Comparison of ENCODE assay signal across 7 mouse cellular contexts in genomic region chr1:156940142-156940522, GRCm38 (mm10). TPM values are rescaled to one million over a fixed set of nuclear protein-coding genes. Genes with fewer than 3 reads are reported as not detected.
DNase-seq lines count a peak whose midpoint lies in the region; ATAC-seq and TF ChIP-seq lines count a peak whose summit lies in the region.

No protein-coding gene starts in this region.

- H3K9me3 ChIP-seq in lung, embryonic 14.5 days (ENCODE audit: low read depth, low read length): no peaks in the 10 kb centered on the region
- no peaks in the 10 kb centered on the region for H3K9me3 ChIP-seq in limb, embryonic 13.5 days

- peak overlapping the region; percentile 93 for H3K4me3 ChIP-seq in lung, embryonic 14.5 days (ENCODE audit: low read depth, low read length)
- peak overlapping the region; percentile 54 for H3K4me3 ChIP-seq in embryonic fibroblast, embryonic 13.5 days (ENCODE audit: insufficient read depth, low read length)
- H3K4me3 ChIP-seq in limb, embryonic 13.5 days: peak overlapping the region; percentile 86
- peak overlapping the region; percentile 99 for H3K4me3 ChIP-seq in small intestine, adult 2 months (ENCODE audit: low read depth, low read length)

- 0 out of 2 replicates have a peak, but pooled peaks have one; percentile 5 for TF ChIP-seq CTCF in lung, embryonic 14.5 days (IDR thresholded peaks at IDR 0.05; ENCODE audit: low read depth)
- no peak for TF ChIP-seq CTCF in embryonic fibroblast, embryonic 13.5 days (IDR thresholded peaks at IDR 0.05; ENCODE audit: borderline replicate concordance, insufficient read depth, low read length)
- no peak for TF ChIP-seq CTCF in small intestine, adult 2 months (IDR thresholded peaks at IDR 0.05; ENCODE audit: extremely low read depth, insufficient read length, insufficient replicate concordance, low read depth, low read length)

- H3K36me3 ChIP-seq in lung, embryonic 14.5 days (ENCODE audit: insufficient read depth): no peaks in the 10 kb centered on the region
- no peaks in the 10 kb centered on the region for H3K36me3 ChIP-seq in limb, embryonic 13.5 days
- H3K36me3 ChIP-seq in small intestine, adult 2 months (ENCODE audit: control insufficient read depth, insufficient read depth, low read length): no peaks in the 10 kb centered on the region

- H3K4me2 ChIP-seq in lung, embryonic 14.5 days: peak overlapping the region; percentile 84
- peak overlapping the region; percentile 93 for H3K4me2 ChIP-seq in limb, embryonic 13.5 days (replicated peaks)

- TF ChIP-seq POLR2A in embryonic fibroblast, embryonic 13.5 days (IDR thresholded peaks at IDR 0.05; ENCODE audit: low read depth, low read length): no peak
- TF ChIP-seq POLR2A in small intestine, adult 2 months (IDR thresholded peaks at IDR 0.05; ENCODE audit: low read depth, low read length): no peak

- H3K27ac ChIP-seq in lung, embryonic 14.5 days (ENCODE audit: low read depth): no peak overlapping the region
- no peak overlapping the region for H3K27ac ChIP-seq in embryonic fibroblast, embryonic 13.5 days (ENCODE audit: insufficient read depth, low read length)
- no peak overlapping the region for H3K27ac ChIP-seq in limb, embryonic 13.5 days
- peak overlapping the region; percentile 89 for H3K27ac ChIP-seq in small intestine, adult 2 months (ENCODE audit: insufficient read depth, low read depth, low read length)

- no peak overlapping the region for H3K9ac ChIP-seq in lung, embryonic 14.5 days
- H3K9ac ChIP-seq in limb, embryonic 13.5 days: peak overlapping the region; percentile 87

- no peaks in the 10 kb centered on the region for H3K27me3 ChIP-seq in lung, embryonic 14.5 days (ENCODE audit: insufficient read depth, low read length)
- H3K27me3 ChIP-seq in limb, embryonic 13.5 days: peaks cover 25% of the 10 kb centered on the region
- no peaks in the 10 kb centered on the region for H3K27me3 ChIP-seq in small intestine, adult 2 months (ENCODE audit: control insufficient read depth, insufficient read depth, low read length)

- H3K4me1 ChIP-seq in lung, embryonic 14.5 days (ENCODE audit: insufficient read depth): no peaks in the 10 kb centered on the region
- H3K4me1 ChIP-seq in embryonic fibroblast, embryonic 13.5 days (ENCODE audit: control insufficient read depth, insufficient read depth, low read length): peaks cover 4% of the 10 kb centered on the region
- peaks cover 18% of the 10 kb centered on the region for H3K4me1 ChIP-seq in limb, embryonic 13.5 days
- H3K4me1 ChIP-seq in small intestine, adult 2 months (ENCODE audit: control insufficient read depth, insufficient read depth, insufficient read length, low read length): peaks cover 3% of the 10 kb centered on the region; the same call in 1 of the 2 replicates

- DNase-seq in lung, embryonic 14.5 days: no peak
- DNase-seq in lung, postnatal 25 days (ENCODE audit: low spot score): no peak
- DNase-seq in cerebellum, adult 11-12 months: no peak
- no peak for DNase-seq in embryo, embryonic 9.5 days (ENCODE audit: extremely low spot score)

- ATAC-seq in lung, embryonic 14.5 days (ENCODE audit: insufficient read depth): no peak
- no peak for ATAC-seq in limb, embryonic 13.5 days (ENCODE audit: low FRiP score, low read depth)

- 5% methylated on average over 8 of the region's 8 CpGs for WGBS in lung, embryonic 14.5 days
- 1% methylated on average over 8 of the region's 8 CpGs for WGBS in limb, embryonic 13.5 days
- 4% methylated on average over 8 of the region's 8 CpGs for WGBS in small intestine, adult 2 months

RNA-seq across cellular contexts. Expression of gene Ralgps2, which starts 0.7 kb away (rescaled TPM):
- 70.6 and 71.6 TPM in 2 replicates for polyA plus RNA-seq in lung, embryonic 14.5 days (2014; fragmentation: Nextera tagmentation; extraction: Ambion mirVana)
- polyA plus RNA-seq in embryonic fibroblast, embryonic 13.5 days (2011; ENCODE audit: insufficient read length, low read depth, missing spikeins): 4.5 and 10.7 TPM in 2 replicates
- 71.2 and 72.8 TPM in 2 replicates for polyA plus RNA-seq in limb, embryonic 13.5 days (2015; fragmentation: Nextera tagmentation; extraction: Ambion mirVana)
- polyA plus RNA-seq in small intestine, adult 2 months (2012; rRNA removed): 6.5 and 21.6 TPM in 2 replicates
